Mouse (Mus musculus) bone marrow macrophage, adult 2 months (primary cell): ENCODE data around the gene Best3. TPM values are rescaled to one million over a fixed set of nuclear protein-coding genes. Genes with fewer than 3 reads are reported as not detected.

Source experiments
- H3K27ac ChIP-seq: 2 replicates; pipeline ENCODE4 v1.5.1; 2012; ENCODE audit warnings: low read depth, low read length; ENCODE audit not compliant: insufficient read depth
- H3K4me1 ChIP-seq: 2 replicates; pipeline ENCODE4 v1.6.1; 2012; ENCODE audit warnings: low read length; ENCODE audit not compliant: control insufficient read depth, insufficient read depth
- H3K4me3 ChIP-seq: 2 replicates; pipeline ENCODE4 v1.5.1; 2012; ENCODE audit warnings: mild to moderate bottlenecking, low read length, moderate library complexity; ENCODE audit not compliant: insufficient read depth
- CTCF ChIP-seq: IDR thresholded peaks from 2 replicates; pipeline ENCODE4 v1.5.1; 2012; ENCODE audit warnings: low read depth, mild to moderate bottlenecking, low read length, moderate library complexity
- POLR2A ChIP-seq: IDR thresholded peaks from 2 replicates; pipeline ENCODE4 v1.6.1; 2012; ENCODE audit warnings: mild to moderate bottlenecking, low read depth, low read length, borderline replicate concordance
- polyA plus RNA-seq: library from polyadenylated mRNA; stranded (reverse); fragments of >200 nt; gene quantifications from 2 replicates; pipeline ENCODE4 v1.2.4, GENCODE M21; 2012; ENCODE audit not compliant: missing spikeins, insufficient read depth, insufficient read length

The Best3 gene
- polyA plus RNA-seq, 1 experiment: not detected

GRCm38 (mm10) chr10:117049253-117049652 lies 63.1 kb downstream of the Best3 start:
- Histone ChIP-seq H3K4me3 (no peak overlapping the region), H3K27ac (no peak overlapping the region), H3K4me1 (peaks cover 2% of the 10 kb centered on the region)
- no peak for TF ChIP-seq CTCF

- Histone ChIP-seq H3K27ac (no peak overlapping the region), H3K4me1 (peaks cover 2% of the 10 kb centered on the region), H3K4me3 (no peak overlapping the region)
- no peak for TF ChIP-seq POLR2A
- TF ChIP-seq CTCF: no peak
Measured at GRCm38 (mm10) chr10:117049961-117050597, 64.0 kb downstream of the Best3 start.

- no peak overlapping the region for H3K27ac ChIP-seq
- TF ChIP-seq POLR2A: no peak
- no peak for TF ChIP-seq CTCF
- no peak overlapping the region for H3K4me3 ChIP-seq
- no peaks in the 10 kb centered on the region for H3K4me1 ChIP-seq
Measured at GRCm38 (mm10) chr10:117055668-117056067, 69.6 kb downstream of the Best3 start.

GRCm38 (mm10) chr10:117062894-117063253 lies 76.8 kb downstream of the Best3 start:
- TF ChIP-seq CTCF (no peak), POLR2A (no peak)
- H3K4me1 ChIP-seq: no peaks in the 10 kb centered on the region
- peak overlapping the region; percentile 25; the same call in 1 of the 2 replicates for H3K27ac ChIP-seq
- peak overlapping the region; percentile 97 for H3K4me3 ChIP-seq

- Histone ChIP-seq H3K4me1 (no peaks in the 10 kb centered on the region), H3K4me3 (peak within 1 kb of the TSS; percentile 97), H3K27ac (peak within 1 kb of the TSS; percentile 79)
- TF ChIP-seq POLR2A: no peak
- no peak for TF ChIP-seq CTCF
Measured at GRCm38 (mm10) chr10:117063254-117064021, 77.3 kb downstream of the Best3 start, which contains the start of gene Cct2. TSS of gene Cct2 (minus strand) at chr10:117063814.

- H3K4me3 ChIP-seq: peak overlapping the region; percentile 40; the same call in 1 of the 2 replicates
- H3K4me1 ChIP-seq: no peaks in the 10 kb centered on the region
- H3K27ac ChIP-seq: 0 out of 2 replicates have a peak overlapping the region, but pooled peaks have one; percentile 22
- TF ChIP-seq POLR2A: no peak
- TF ChIP-seq CTCF: no peak
Measured at GRCm38 (mm10) chr10:117064076-117064475, 78.0 kb downstream of the Best3 start.

- no peak overlapping the region for H3K27ac ChIP-seq
- no peak overlapping the region for H3K4me3 ChIP-seq
- no peak for TF ChIP-seq POLR2A
- TF ChIP-seq CTCF: no peak
- H3K4me1 ChIP-seq: no peaks in the 10 kb centered on the region; the same call in 1 of the 2 replicates
Measured at GRCm38 (mm10) chr10:117069109-117069508, 83.0 kb downstream of the Best3 start.

- TF ChIP-seq CTCF (no peak), POLR2A (no peak)
- Histone ChIP-seq H3K4me1 (no peaks in the 10 kb centered on the region; the same call in 1 of the 2 replicates), H3K4me3 (no peak overlapping the region), H3K27ac (no peak overlapping the region)
Measured at GRCm38 (mm10) chr10:117072191-117072888, 86.2 kb downstream of the Best3 start.

- H3K4me1 ChIP-seq: no peaks in the 10 kb centered on the region; the same call in 1 of the 2 replicates
- H3K27ac ChIP-seq: no peak overlapping the region
- TF ChIP-seq CTCF (no peak), POLR2A (no peak)
- no peak overlapping the region for H3K4me3 ChIP-seq
Measured at GRCm38 (mm10) chr10:117073176-117073575, 87.1 kb downstream of the Best3 start.

Other genes with a start within 250 kb of the Best3 start
- not detected in 2 replicates for gene Myrfl, start 89.4 kb upstream of the Best3 start, polyA plus RNA-seq
- 5.8 and 6.2 TPM in 2 replicates for gene Rab3ip, start 35.5 kb upstream of the Best3 start, polyA plus RNA-seq
- gene Gm10271, start 13.7 kb upstream of the Best3 start, polyA plus RNA-seq: not detected in 2 replicates
- gene Lrrc10, start 59.0 kb downstream of the Best3 start, polyA plus RNA-seq: not detected in 2 replicates
- gene Cct2, start 77.5 kb downstream of the Best3 start, polyA plus RNA-seq: 154 and 173 TPM in 2 replicates
- 18.2 and 20.5 TPM in 2 replicates for gene Frs2, start 162.2 kb downstream of the Best3 start, polyA plus RNA-seq
- 61.0 and 64.0 TPM in 2 replicates for gene Yeats4, start 238.2 kb downstream of the Best3 start, polyA plus RNA-seq